Mouse (Mus musculus) intestine, postnatal 0 days (tissue): ENCODE results near the gene Klk14. TPM values are rescaled to one million over a fixed set of nuclear protein-coding genes. Genes with fewer than 3 reads are reported as not detected.
"Not testable (repeated sequence)": the region's sequence is repeated elsewhere in the genome, so short reads cannot be mapped to it uniquely, and the experiment has no call there.

Experiments used
- ATAC-seq: fragments of 200-750 bp; cut with Nextera tagmentation; 2 replicates; pipeline ENCODE4 v1.8.0; 2017; ENCODE audit warnings: mild to moderate bottlenecking, moderate TSS enrichment, moderate library complexity
- H3K27ac ChIP-seq: fragments of 300-500 bp; sonication (generic); 2 replicates; pipeline ENCODE4 v1.5.1; 2014; ENCODE audit warnings: mild to moderate bottlenecking, low read depth, low read length, moderate library complexity
- H3K27me3 ChIP-seq: fragments of 300-500 bp; sonication (generic); replicated peaks from 2 replicates; pipeline ENCODE4 v1.6.1; 2014; ENCODE audit warnings: low read length, mixed read lengths; ENCODE audit not compliant: control insufficient read depth, insufficient read depth
- H3K36me3 ChIP-seq: fragments of 300-500 bp; sonication (generic); 2 replicates; pipeline ENCODE4 v1.6.1; 2014; ENCODE audit warnings: mild to moderate bottlenecking, moderate library complexity; ENCODE audit not compliant: control insufficient read depth, insufficient read depth
- H3K4me1 ChIP-seq: fragments of 300-500 bp; sonication (generic); replicated peaks from 2 replicates; pipeline ENCODE4 v1.6.1; 2014; ENCODE audit warnings: antibody characterized with exemption, low read length, mixed read lengths; ENCODE audit not compliant: control insufficient read depth, insufficient read depth
- H3K4me2 ChIP-seq: fragments of 300-500 bp; sonication (generic); replicated peaks from 2 replicates; pipeline ENCODE4 v1.6.1; 2014; ENCODE audit warnings: low read depth, mild to moderate bottlenecking, moderate library complexity
- H3K4me3 ChIP-seq: fragments of 300-500 bp; sonication (generic); 2 replicates; pipeline ENCODE4 v1.5.1; 2014; ENCODE audit warnings: low read depth, low read length
- H3K9ac ChIP-seq: fragments of 300-500 bp; sonication (generic); 2 replicates; pipeline ENCODE4 v1.6.1; 2014; ENCODE audit warnings: mild to moderate bottlenecking, low read depth, low read length
- H3K9me3 ChIP-seq: fragments of 300-500 bp; sonication (generic); 2 replicates; pipeline ENCODE4 v1.6.1; 2016; ENCODE audit warnings: mixed run types; ENCODE audit not compliant: control insufficient read depth
- CTCF ChIP-seq: sonication (generic); IDR thresholded peaks from 2 replicates; pipeline ENCODE4 v1.5.1; 2016; ENCODE audit warnings: low read depth, mild to moderate bottlenecking, control low read depth, antibody characterized with exemption, moderate library complexity
- WGBS: fragments of 180-500 bp; shearing (Covaris S2); extraction: QIAGEN DNeasy Blood & Tissue Kit; methylation state at CpG from one replicate; pipeline ENCODE4 v1.1.7; 2014; 5-methylcytosine and 5-hydroxymethylcytosine counted together
- polyA plus RNA-seq: library from polyadenylated mRNA; unstranded; fragments of >200 nt; fragmentation: Nextera tagmentation; extraction: Ambion mirVana; gene quantifications from 2 replicates; pipeline ENCODE4 v1.2.1, GENCODE M21; 2015

Klk14 gene
- polyA plus RNA-seq, 1 experiment from 2014 or later: 0.09 TPM

DNA sequence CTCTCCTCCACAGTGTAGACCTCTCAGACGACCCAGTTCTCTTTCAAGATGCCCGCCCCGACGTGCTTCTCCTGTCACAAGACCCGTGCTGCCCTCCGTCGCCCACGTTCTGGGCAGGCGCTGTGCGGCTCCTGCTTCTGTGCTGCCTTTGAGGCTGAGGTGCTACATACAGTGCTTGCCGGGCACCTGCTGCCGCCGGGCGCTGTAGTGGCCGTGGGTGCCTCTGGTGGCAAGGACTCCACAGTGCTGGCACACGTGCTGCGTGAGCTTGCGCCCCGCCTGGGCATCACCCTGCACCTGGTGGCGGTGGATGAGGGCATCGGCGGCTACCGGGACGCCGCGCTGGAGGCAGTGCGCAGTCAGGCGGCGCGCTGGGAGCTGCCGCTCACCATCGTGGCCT, 15.1 kb upstream of the Klk14 start:
- Histone ChIP-seq H3K4me3 (no peak overlapping the region), H3K27me3 (no peaks in the 10 kb centered on the region), H3K4me1 (no peaks in the 10 kb centered on the region), H3K9ac (no peak overlapping the region), H3K27ac (no peak overlapping the region), H3K4me2 (no peak overlapping the region), H3K36me3 (peaks cover 32% of the 10 kb centered on the region), H3K9me3 (no peaks in the 10 kb centered on the region)
- 93% methylated on average over 32 of the region's 32 CpGs for WGBS
- TF ChIP-seq CTCF: no peak
- ATAC-seq: no peak

DNA sequence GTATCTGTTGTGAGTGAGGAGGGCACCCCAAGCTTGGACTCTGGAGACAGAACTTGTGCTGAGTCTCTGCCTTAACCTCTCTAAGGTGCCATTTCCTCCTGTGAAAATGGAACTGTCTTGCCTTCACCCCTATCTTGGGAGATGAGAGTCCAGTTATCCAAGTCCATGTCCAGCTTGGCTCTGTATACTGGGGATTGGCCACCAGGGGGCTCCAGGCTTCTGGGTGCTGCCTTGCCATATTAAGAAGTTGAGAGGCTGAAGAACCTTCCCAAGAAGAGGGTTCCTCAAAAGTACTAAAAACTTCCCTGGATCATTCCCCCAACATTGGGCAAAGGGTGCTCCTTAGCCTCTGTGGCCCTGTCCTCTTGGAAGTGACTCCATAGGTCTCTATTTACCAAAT, 11.7 kb upstream of the Klk14 start:
- no peak overlapping the region for H3K27ac ChIP-seq
- no peaks in the 10 kb centered on the region for H3K27me3 ChIP-seq
- H3K36me3 ChIP-seq: peaks cover 32% of the 10 kb centered on the region
- peak; percentile 72 for TF ChIP-seq CTCF
- no peak for ATAC-seq
- H3K4me1 ChIP-seq: no peaks in the 10 kb centered on the region
- H3K9me3 ChIP-seq: no peaks in the 10 kb centered on the region
- no peak overlapping the region for H3K9ac ChIP-seq
- H3K4me2 ChIP-seq: no peak overlapping the region
- H3K4me3 ChIP-seq: no peak overlapping the region

GRCm38 (mm10) chr7:43680960-43681359, 9.3 kb upstream of the Klk14 start:
- Histone ChIP-seq H3K4me2 (no peak overlapping the region), H3K27me3 (no peaks in the 10 kb centered on the region), H3K9me3 (no peaks in the 10 kb centered on the region), H3K9ac (no peak overlapping the region), H3K27ac (no peak overlapping the region), H3K4me3 (no peak overlapping the region), H3K4me1 (no peaks in the 10 kb centered on the region), H3K36me3 (peaks cover 24% of the 10 kb centered on the region)
- no peak for ATAC-seq
- TF ChIP-seq CTCF: peak; percentile 87
- 21% methylated on average over 5 of the region's 5 CpGs for WGBS

GRCm38 (mm10) chr7:43682511-43682910, 7.7 kb upstream of the Klk14 start:
- H3K9ac ChIP-seq, H3K36me3 ChIP-seq, H3K4me2 ChIP-seq, H3K4me1 ChIP-seq, H3K9me3 ChIP-seq, H3K4me3 ChIP-seq, ATAC-seq, H3K27me3 ChIP-seq, H3K27ac ChIP-seq: not testable (repeated sequence)
- peak; percentile 58 for TF ChIP-seq CTCF
- WGBS: 27% methylated on average over 1 of the region's 1 CpGs

DNA sequence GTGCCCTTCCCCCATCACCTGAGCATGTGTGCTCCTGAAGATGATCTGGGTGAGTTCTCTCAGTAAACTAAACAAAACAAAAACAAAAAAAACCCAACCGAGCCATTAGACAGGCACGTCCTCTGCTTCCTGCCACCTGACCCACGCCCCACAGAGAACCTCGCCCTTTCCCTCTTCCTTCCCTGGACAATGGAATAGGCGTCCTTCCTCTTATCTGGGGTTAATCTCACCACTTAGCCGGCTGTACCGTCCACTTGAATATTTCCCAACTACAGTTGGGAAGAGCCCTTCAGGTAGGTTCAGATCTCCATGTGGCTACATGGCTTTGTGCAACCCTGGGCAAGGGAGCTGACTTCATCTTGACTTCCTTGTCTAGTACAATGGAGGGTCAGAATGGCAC, 5.1 kb upstream of the Klk14 start:
- no peaks in the 10 kb centered on the region for H3K27me3 ChIP-seq
- H3K4me3 ChIP-seq: no peak overlapping the region
- H3K4me1 ChIP-seq: no peaks in the 10 kb centered on the region
- no peak overlapping the region for H3K27ac ChIP-seq
- H3K9me3 ChIP-seq: no peaks in the 10 kb centered on the region
- TF ChIP-seq CTCF: no peak
- 43% methylated on average over 7 of the region's 7 CpGs for WGBS
- H3K36me3 ChIP-seq: no peaks in the 10 kb centered on the region
- ATAC-seq: no peak
- H3K4me2 ChIP-seq: no peak overlapping the region
- no peak overlapping the region for H3K9ac ChIP-seq

DNA sequence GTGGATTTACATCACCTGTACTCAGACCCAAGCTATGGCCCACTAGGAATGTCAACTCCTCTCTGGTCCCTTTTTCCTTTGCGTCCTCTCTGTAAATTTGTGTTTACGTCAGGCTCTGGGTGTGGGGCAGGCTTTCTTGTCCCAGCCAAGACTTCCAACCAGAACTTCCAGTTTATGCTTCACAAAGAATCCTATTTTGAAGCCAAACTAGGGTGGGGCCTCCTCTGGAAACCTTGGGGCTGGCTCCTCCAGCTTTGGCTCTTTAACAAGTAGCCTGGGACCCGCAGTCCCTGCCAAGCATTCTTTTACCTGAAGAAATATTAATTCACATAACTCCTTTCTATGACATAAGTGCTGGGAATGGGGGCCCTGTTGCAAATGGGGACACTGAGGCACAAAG, 19.8 kb downstream of the Klk14 start:
- no peaks in the 10 kb centered on the region for H3K36me3 ChIP-seq
- 89% methylated on average over 3 of the region's 3 CpGs for WGBS
- no peak overlapping the region for H3K4me2 ChIP-seq
- no peaks in the 10 kb centered on the region for H3K27me3 ChIP-seq
- no peak overlapping the region for H3K27ac ChIP-seq
- H3K9ac ChIP-seq: no peak overlapping the region
- no peak for ATAC-seq
- no peak for TF ChIP-seq CTCF
- no peaks in the 10 kb centered on the region for H3K4me1 ChIP-seq
- no peaks in the 10 kb centered on the region for H3K9me3 ChIP-seq
- H3K4me3 ChIP-seq: no peak overlapping the region

GRCm38 (mm10) chr7:43712267-43712666, 22.0 kb downstream of the Klk14 start, which contains the start of gene Klk13:
TSS of gene Klk13 (plus strand) at chr7:43712567.
- TF ChIP-seq CTCF: no peak
- Histone ChIP-seq H3K9ac (no peak within 1 kb of the TSS), H3K27me3 (no peaks in the 10 kb centered on the region), H3K4me1 (no peaks in the 10 kb centered on the region), H3K9me3 (no peaks in the 10 kb centered on the region), H3K36me3 (no peaks in the 10 kb centered on the region), H3K4me3 (no peak within 1 kb of the TSS), H3K4me2 (no peak within 1 kb of the TSS), H3K27ac (no peak within 1 kb of the TSS)
- 65% methylated on average over 4 of the region's 4 CpGs for WGBS
- no peak for ATAC-seq
